Mouse (Mus musculus) bone marrow, adult 2 months (tissue): ENCODE data around the gene Gm45837.

Experiments used
- CTCF ChIP-seq: fragments of 200-500 bp; IDR thresholded peaks from 2 replicates; pipeline ENCODE4 v1.5.1; 2011; ENCODE audit warnings: low read length, control low read depth; ENCODE audit not compliant: control insufficient read depth, insufficient read depth
- POLR2A ChIP-seq: fragments of 200-500 bp; IDR thresholded peaks from 2 replicates; pipeline ENCODE4 v1.6.1; 2011; ENCODE audit warnings: low read depth, mild to moderate bottlenecking, control low read depth, low read length, borderline replicate concordance; ENCODE audit not compliant: control insufficient read depth

DNA sequence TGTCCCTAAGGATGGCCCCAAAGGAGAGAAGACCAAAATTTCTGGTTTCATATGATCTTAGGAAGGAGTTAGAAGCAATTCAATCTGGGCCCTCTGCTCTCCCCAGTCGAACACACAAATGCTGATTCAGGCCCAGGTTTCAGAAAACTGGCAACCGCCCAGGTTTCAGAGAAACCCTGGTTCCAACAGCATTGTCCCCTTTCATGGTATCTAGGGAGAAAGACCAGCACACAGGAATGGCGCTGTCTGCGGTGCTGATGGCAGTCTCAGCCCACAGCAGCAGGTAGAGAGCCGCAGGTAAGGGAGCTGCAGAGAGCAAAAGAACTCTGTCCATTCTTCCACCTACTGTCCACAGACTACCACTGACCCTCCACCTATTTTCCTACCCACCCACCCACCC, 66.5 kb downstream of the Gm45837 start:
- TF ChIP-seq CTCF: no peak
- TF ChIP-seq POLR2A: no peak
